Mouse (Mus musculus) bone marrow macrophage, adult 2 months (primary cell): ENCODE results near the gene Slc2a1.

Experiments used
- CTCF ChIP-seq: IDR thresholded peaks from 2 replicates; pipeline ENCODE4 v1.5.1; 2012; ENCODE audit warnings: low read depth, mild to moderate bottlenecking, low read length, moderate library complexity
- POLR2A ChIP-seq: IDR thresholded peaks from 2 replicates; pipeline ENCODE4 v1.6.1; 2012; ENCODE audit warnings: mild to moderate bottlenecking, low read depth, low read length, borderline replicate concordance

GRCm38 (mm10) chr4:119070181-119070580 lies 38.3 kb upstream of the Slc2a1 start:
- TF ChIP-seq CTCF (no peak), POLR2A (no peak)
